Mouse (Mus musculus) forebrain, embryonic 16.5 days (tissue): Measurements from ENCODE around the gene Tspear. TPM values are rescaled to one million over a fixed set of nuclear protein-coding genes. Genes with fewer than 3 reads are reported as not detected.
"Not testable (repeated sequence)": the region's sequence is repeated elsewhere in the genome, so short reads cannot be mapped to it uniquely, and the experiment has no call there.

Experiments
- ATAC-seq: fragments of 200-750 bp; cut with Nextera tagmentation; 2 replicates; pipeline ENCODE4 v1.8.0; 2017; ENCODE audit warnings: mild to moderate bottlenecking, moderate library complexity
- H3K27ac ChIP-seq: fragments of 300-500 bp; sonication (generic); 2 replicates; pipeline ENCODE4 v1.5.1; 2014; ENCODE audit warnings: low read length, control low read depth
- H3K27me3 ChIP-seq: fragments of 300-500 bp; sonication (generic); replicated peaks from 2 replicates; pipeline ENCODE4 v1.6.1; 2014; ENCODE audit warnings: low read length; ENCODE audit not compliant: control insufficient read depth, insufficient read depth
- H3K36me3 ChIP-seq: fragments of 300-500 bp; sonication (generic); 2 replicates; pipeline ENCODE4 v1.6.1; 2014; ENCODE audit not compliant: control insufficient read depth, insufficient read depth
- H3K4me1 ChIP-seq: fragments of 300-500 bp; sonication (generic); replicated peaks from 2 replicates; pipeline ENCODE4 v1.6.1; 2014; ENCODE audit warnings: low read length; ENCODE audit not compliant: control insufficient read depth, insufficient read depth
- H3K4me2 ChIP-seq: fragments of 300-500 bp; sonication (generic); 2 replicates; pipeline ENCODE4 v1.6.1; 2014; ENCODE audit warnings: mild to moderate bottlenecking, low read length, control low read depth
- H3K4me3 ChIP-seq: fragments of 300-500 bp; sonication (generic); replicated peaks from 2 replicates; pipeline ENCODE4 v1.5.1; 2014; ENCODE audit warnings: mild to moderate bottlenecking, low read length, control low read depth
- H3K9ac ChIP-seq: fragments of 300-500 bp; sonication (generic); replicated peaks from 2 replicates; pipeline ENCODE4 v1.6.1; 2014; ENCODE audit warnings: low read depth, low read length, control low read depth
- H3K9me3 ChIP-seq: fragments of 300-500 bp; sonication (generic); 2 replicates; pipeline ENCODE4 v1.6.1; 2016; ENCODE audit warnings: low read length; ENCODE audit not compliant: control insufficient read depth
- WGBS: fragments of 180-500 bp; shearing (Covaris S2); extraction: QIAGEN DNeasy Blood & Tissue Kit; methylation state at CpG from one replicate; pipeline ENCODE4 v1.1.7; 2014; 5-methylcytosine and 5-hydroxymethylcytosine counted together
- polyA plus RNA-seq: library from polyadenylated mRNA; unstranded; fragments of >200 nt; fragmentation: Nextera tagmentation; extraction: Ambion mirVana; gene quantifications from 2 replicates; pipeline ENCODE4 v1.2.1, GENCODE M21; 2015

The Tspear gene
- polyA plus RNA-seq, 1 experiment from 2014 or later: 0.30 TPM

- no peak for ATAC-seq
- no peak within 1 kb of the TSS for H3K4me2 ChIP-seq
- no peak within 1 kb of the TSS for H3K4me3 ChIP-seq
- H3K27ac ChIP-seq: no peak within 1 kb of the TSS
- no peaks in the 10 kb centered on the region for H3K4me1 ChIP-seq
- no peaks in the 10 kb centered on the region for H3K9me3 ChIP-seq
- H3K9ac ChIP-seq: no peak within 1 kb of the TSS
- WGBS: 36% methylated on average over 4 of the region's 4 CpGs
- no peaks in the 10 kb centered on the region for H3K27me3 ChIP-seq
- no peaks in the 10 kb centered on the region for H3K36me3 ChIP-seq
Measured at GRCm38 (mm10) chr10:77697133-77697532, 10.8 kb downstream of the Tspear start, which contains the start of gene Gm9508. Gene Gm9508, minus strand, starts transcription at chr10:77697233.

DNA sequence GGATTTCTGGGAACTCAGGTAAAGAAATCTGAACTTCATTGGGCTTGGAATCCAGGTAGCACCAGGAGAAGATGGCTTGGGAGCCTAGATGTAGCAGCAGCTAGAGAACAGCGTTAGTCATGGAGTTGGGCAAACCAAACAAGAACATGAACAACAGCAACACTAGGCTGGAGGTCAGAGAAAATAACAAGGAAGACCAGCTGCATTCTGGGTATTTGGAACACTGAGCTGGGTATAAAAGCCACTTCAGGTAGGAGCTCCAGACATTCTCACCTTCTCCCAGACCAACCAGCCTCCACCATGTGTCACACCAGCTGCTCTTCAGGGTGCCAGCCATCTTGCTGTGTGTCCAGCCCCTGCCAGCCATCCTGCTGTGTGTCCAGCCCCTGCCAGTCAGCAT is 20.0 kb downstream of the Tspear start, which contains the start of gene Gm10272:
TSS of gene Gm10272 (plus strand) at position 301 of the 400 bp plus-strand sequence.
- 94% methylated on average over 1 of the region's 1 CpGs for WGBS
- H3K9me3 ChIP-seq: no peaks in the 10 kb centered on the region
- H3K4me2 ChIP-seq: no peak within 1 kb of the TSS
- H3K36me3 ChIP-seq: no peaks in the 10 kb centered on the region
- no peak for ATAC-seq
- H3K27ac ChIP-seq: no peak within 1 kb of the TSS
- H3K9ac ChIP-seq: no peak within 1 kb of the TSS
- no peaks in the 10 kb centered on the region for H3K27me3 ChIP-seq
- H3K4me3 ChIP-seq: no peak within 1 kb of the TSS
- H3K4me1 ChIP-seq: no peaks in the 10 kb centered on the region

GRCm38 (mm10) chr10:77709831-77710230 is 23.5 kb downstream of the Tspear start:
- 79% methylated on average over 3 of the region's 3 CpGs for WGBS

GRCm38 (mm10) chr10:77711157-77711556 is 24.8 kb downstream of the Tspear start, which contains the start of gene Gm10024:
Gene Gm10024, plus strand, starts transcription at chr10:77711457.
- not testable (repeated sequence) for H3K4me2 ChIP-seq, H3K4me1 ChIP-seq, H3K27me3 ChIP-seq, H3K4me3 ChIP-seq, ATAC-seq, H3K9ac ChIP-seq, H3K9me3 ChIP-seq, H3K27ac ChIP-seq, H3K36me3 ChIP-seq

More at GRCm38 (mm10) chr10:77709831-77710230, 23.5 kb downstream of the Tspear start:
- H3K4me1 ChIP-seq: no peaks in the 10 kb centered on the region
- H3K27ac ChIP-seq: no peak overlapping the region
- no peak overlapping the region for H3K4me2 ChIP-seq
- ATAC-seq: no peak
- no peaks in the 10 kb centered on the region for H3K36me3 ChIP-seq
- no peak overlapping the region for H3K4me3 ChIP-seq
- H3K9ac ChIP-seq: no peak overlapping the region
- H3K9me3 ChIP-seq: no peaks in the 10 kb centered on the region
- H3K27me3 ChIP-seq: no peaks in the 10 kb centered on the region

GRCm38 (mm10) chr10:77713734-77714133 is 27.4 kb downstream of the Tspear start:
- Histone ChIP-seq H3K36me3 (no peaks in the 10 kb centered on the region), H3K4me1 (no peaks in the 10 kb centered on the region), H3K27me3 (no peaks in the 10 kb centered on the region), H3K4me3 (no peak overlapping the region), H3K9me3 (no peaks in the 10 kb centered on the region), H3K27ac (no peak overlapping the region), H3K9ac (no peak overlapping the region), H3K4me2 (no peak overlapping the region)
- 74% methylated on average over 4 of the region's 4 CpGs for WGBS
- no peak for ATAC-seq

GRCm38 (mm10) chr10:77715507-77715906 is 29.1 kb downstream of the Tspear start, which contains the start of gene Gm10142:
Gene Gm10142, plus strand, starts transcription at chr10:77715807.
- Histone ChIP-seq H3K27ac (no peak within 1 kb of the TSS), H3K9ac (no peak within 1 kb of the TSS), H3K4me1 (no peaks in the 10 kb centered on the region), H3K36me3 (no peaks in the 10 kb centered on the region), H3K9me3 (no peaks in the 10 kb centered on the region), H3K4me3 (no peak within 1 kb of the TSS), H3K4me2 (no peak within 1 kb of the TSS), H3K27me3 (no peaks in the 10 kb centered on the region)
- ATAC-seq: no peak
- WGBS: 91% methylated on average over 1 of the region's 1 CpGs

GRCm38 (mm10) chr10:77720299-77720698 is 33.9 kb downstream of the Tspear start, which contains the start of gene Krtap12-1:
Gene Krtap12-1, plus strand, starts transcription at chr10:77720599.
- H3K4me2 ChIP-seq, H3K36me3 ChIP-seq, H3K4me3 ChIP-seq, H3K27me3 ChIP-seq, H3K9ac ChIP-seq, H3K27ac ChIP-seq, H3K9me3 ChIP-seq, H3K4me1 ChIP-seq, ATAC-seq: not testable (repeated sequence)
- 86% methylated on average over 1 of the region's 1 CpGs for WGBS

GRCm38 (mm10) chr10:77724855-77725254 is 38.5 kb downstream of the Tspear start:
- H3K4me1 ChIP-seq: no peaks in the 10 kb centered on the region
- H3K4me2 ChIP-seq: no peak overlapping the region
- H3K9me3 ChIP-seq: no peaks in the 10 kb centered on the region
- H3K27me3 ChIP-seq: no peaks in the 10 kb centered on the region
- H3K9ac ChIP-seq: no peak overlapping the region
- WGBS: 70% methylated on average over 8 of the region's 8 CpGs
- no peak for ATAC-seq
- no peak overlapping the region for H3K4me3 ChIP-seq
- no peaks in the 10 kb centered on the region for H3K36me3 ChIP-seq
- H3K27ac ChIP-seq: no peak overlapping the region

DNA sequence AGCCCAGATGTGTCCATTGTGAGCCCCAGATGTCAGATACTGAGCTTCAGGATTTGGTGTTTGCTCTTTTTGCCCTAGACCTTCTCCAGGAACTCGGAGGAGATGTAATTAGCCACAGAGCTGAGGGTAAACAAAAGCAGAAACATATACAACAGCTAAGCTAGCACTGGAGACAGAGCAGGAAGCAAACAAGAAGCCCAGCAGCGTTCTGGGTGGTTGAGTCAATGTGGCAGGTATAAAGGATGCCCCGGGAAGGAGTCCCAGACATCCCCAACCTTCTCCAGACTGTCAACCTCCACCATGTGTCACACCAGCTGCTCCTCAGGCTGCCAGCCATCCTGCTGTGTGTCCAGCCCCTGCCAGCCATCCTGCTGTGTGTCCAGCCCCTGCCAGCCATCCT is 39.8 kb downstream of the Tspear start, which contains the start of gene Gm10100:
TSS of gene Gm10100 (plus strand) at position 301 of the 400 bp plus-strand sequence.
- WGBS: 28% methylated on average over 3 of the region's 3 CpGs
- Histone ChIP-seq H3K4me1 (no peaks in the 10 kb centered on the region), H3K4me2 (no peak within 1 kb of the TSS), H3K4me3 (no peak within 1 kb of the TSS), H3K27ac (no peak within 1 kb of the TSS), H3K36me3 (no peaks in the 10 kb centered on the region), H3K27me3 (no peaks in the 10 kb centered on the region), H3K9ac (no peak within 1 kb of the TSS), H3K9me3 (no peaks in the 10 kb centered on the region)
- ATAC-seq: no peak

- Histone ChIP-seq H3K4me1 (no peaks in the 10 kb centered on the region), H3K4me3 (no peak overlapping the region)
- 61% methylated on average over 4 of the region's 4 CpGs for WGBS
Measured at GRCm38 (mm10) chr10:77728280-77728679, 41.9 kb downstream of the Tspear start.

More at GRCm38 (mm10) chr10:77728280-77728679, 41.9 kb downstream of the Tspear start:
- no peaks in the 10 kb centered on the region for H3K9me3 ChIP-seq
- no peak overlapping the region for H3K9ac ChIP-seq
- H3K27me3 ChIP-seq: no peaks in the 10 kb centered on the region
- H3K36me3 ChIP-seq: no peaks in the 10 kb centered on the region
- no peak for ATAC-seq
- no peak overlapping the region for H3K27ac ChIP-seq
- H3K4me2 ChIP-seq: no peak overlapping the region
